Mouse (Mus musculus): Measurements from ENCODE around the gene Fbxo6. TPM values are rescaled to one million over a fixed set of nuclear protein-coding genes. Genes with fewer than 3 reads are reported as not detected.

The Fbxo6 gene
- polyA plus RNA-seq, 1 experiment = 34.0 TPM

DNA sequence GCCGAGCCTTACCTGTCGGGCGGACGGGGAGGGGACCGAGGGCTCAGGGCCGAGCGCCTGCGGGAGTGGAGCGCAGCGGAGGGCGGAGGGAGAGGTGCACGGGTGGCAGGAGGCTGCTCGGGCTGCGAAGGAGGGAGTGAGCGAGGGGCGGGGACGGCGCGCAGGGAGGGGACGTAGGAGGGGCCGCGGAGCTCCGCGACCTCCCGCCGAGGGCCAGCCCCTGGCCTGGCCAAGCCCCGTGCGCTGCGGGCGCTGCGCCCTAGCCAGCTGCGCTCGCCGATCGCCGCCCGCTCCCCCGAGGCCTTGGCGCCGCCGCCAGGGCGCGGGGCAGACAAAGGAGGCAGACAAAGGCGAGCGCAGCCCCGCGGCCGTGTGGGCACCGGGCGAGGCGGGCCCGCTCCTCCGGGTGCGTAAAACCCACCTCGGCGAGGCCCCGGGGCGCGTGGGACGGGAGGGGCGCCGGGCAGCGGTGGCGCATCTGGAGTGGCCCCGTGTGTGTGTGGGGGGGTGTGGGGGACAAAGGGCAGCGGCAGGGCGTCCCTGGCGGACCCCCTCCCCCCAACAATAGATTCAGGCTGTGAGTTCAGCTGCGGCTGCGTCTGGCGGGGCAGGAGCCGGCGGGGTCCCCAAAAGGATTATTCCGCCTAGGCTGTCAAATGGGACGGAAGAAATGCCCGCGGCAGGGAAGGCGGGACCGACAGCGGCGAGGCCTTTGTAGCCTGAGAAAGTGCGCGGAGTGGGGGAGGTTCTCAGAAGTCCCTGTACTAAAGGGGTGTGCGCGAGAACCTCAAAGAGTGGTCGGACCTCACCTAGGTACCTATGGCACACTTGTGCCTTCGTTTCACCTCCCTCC lies 21.2 kb downstream of the Fbxo6 start, which contains the start of gene Draxin:
Draxin (minus strand) TSS at position 138 of the 853 bp plus-strand sequence.
- TF ChIP-seq POLR2A (IDR thresholded peaks at IDR 0.05; ENCODE audit: borderline replicate concordance, insufficient read depth, low read length) (no peak), CTCF (IDR thresholded peaks at IDR 0.05; ENCODE audit: borderline replicate concordance, insufficient read depth, low read depth, low read length) (no peak)
- H3K4me1 ChIP-seq (ENCODE audit: control insufficient read depth, insufficient read depth, low read length) = no peaks in the 10 kb centered on the region; the same call in 1 of the 2 replicates
- H3K27ac ChIP-seq (ENCODE audit: insufficient read depth, low read length) = no peak within 1 kb of the TSS
- WGBS = under 1% methylated on average over 62 of the region's 87 CpGs
- peak within 1 kb of the TSS; percentile 29 for H3K4me3 ChIP-seq (replicated peaks; ENCODE audit: insufficient read depth, low read depth, low read length)
- peak in 1 of 2 experiments; percentile 29 for DNase-seq
- H3K27me3 ChIP-seq (ENCODE audit: control insufficient read depth, insufficient read depth, low read length) = no peaks in the 10 kb centered on the region

DNA sequence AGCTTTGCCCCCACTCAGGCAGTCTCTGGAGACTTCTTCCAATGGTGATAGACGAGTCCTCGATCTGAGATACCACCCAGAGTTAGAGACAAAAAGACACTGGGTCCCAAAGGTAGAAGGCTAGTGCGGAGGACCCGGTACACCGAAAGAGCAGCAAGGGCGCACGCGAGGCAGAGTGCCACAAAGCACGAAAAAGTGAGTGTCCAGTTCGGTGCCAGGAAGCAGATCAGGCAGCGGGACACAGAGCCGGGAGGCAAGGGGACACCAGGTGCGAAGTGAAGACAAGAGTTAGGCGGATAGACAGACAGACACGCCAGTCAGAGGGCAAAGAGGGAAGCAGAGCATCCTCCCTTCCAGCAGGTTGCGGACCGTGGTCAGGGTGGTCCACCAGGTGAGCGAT lies 21.8 kb downstream of the Fbxo6 start, which contains the start of gene Mad2l2:
Mad2l2 (plus strand) TSS at position 252 of the 400 bp plus-strand sequence.
- H3K4me3 ChIP-seq (replicated peaks; ENCODE audit: insufficient read depth, low read depth, low read length) = peak within 1 kb of the TSS; percentile 29
- no peaks in the 10 kb centered on the region for H3K27me3 ChIP-seq (ENCODE audit: control insufficient read depth, insufficient read depth, low read length)
- H3K4me1 ChIP-seq (ENCODE audit: control insufficient read depth, insufficient read depth, low read length) = no peaks in the 10 kb centered on the region; the same call in 1 of the 2 replicates
- TF ChIP-seq CTCF (IDR thresholded peaks at IDR 0.05; ENCODE audit: borderline replicate concordance, insufficient read depth, low read depth, low read length) (no peak), POLR2A (IDR thresholded peaks at IDR 0.05; ENCODE audit: borderline replicate concordance, insufficient read depth, low read length) (no peak)
- H3K27ac ChIP-seq (ENCODE audit: insufficient read depth, low read length) = no peak within 1 kb of the TSS
- 9% methylated on average over 18 of the region's 18 CpGs for WGBS
- no peak for DNase-seq

DNA sequence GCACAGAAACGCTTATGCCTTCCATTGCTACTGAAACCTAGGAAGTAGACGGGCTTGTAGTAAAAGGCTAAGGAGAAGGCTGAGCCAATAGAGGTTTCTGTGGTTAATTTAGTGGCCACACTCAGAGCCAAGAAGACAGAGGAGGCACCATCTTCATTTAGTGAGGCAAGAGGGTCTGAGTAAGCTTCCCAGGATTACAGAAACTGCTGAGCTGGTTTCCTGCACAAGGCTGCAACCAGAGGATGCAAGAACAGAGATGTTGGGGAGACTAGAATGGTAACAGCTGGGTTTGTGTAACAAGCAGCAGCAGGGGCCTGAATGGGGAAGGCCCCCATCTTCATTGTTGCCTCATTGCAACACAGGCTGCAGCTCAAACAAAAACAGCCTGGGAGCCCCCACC lies 23.3 kb downstream of the Fbxo6 start:
- no peak overlapping the region for H3K4me3 ChIP-seq (replicated peaks; ENCODE audit: insufficient read depth, low read depth, low read length)
- 71% methylated on average over 2 of the region's 2 CpGs for WGBS
- no peaks in the 10 kb centered on the region; the same call in 1 of the 2 replicates for H3K4me1 ChIP-seq (ENCODE audit: control insufficient read depth, insufficient read depth, low read length)
- no peaks in the 10 kb centered on the region for H3K27me3 ChIP-seq (ENCODE audit: control insufficient read depth, insufficient read depth, low read length)
- TF ChIP-seq CTCF (IDR thresholded peaks at IDR 0.05; ENCODE audit: borderline replicate concordance, insufficient read depth, low read depth, low read length) (no peak), POLR2A (IDR thresholded peaks at IDR 0.05; ENCODE audit: borderline replicate concordance, insufficient read depth, low read length) (no peak)
- H3K27ac ChIP-seq (ENCODE audit: insufficient read depth, low read length) = no peak overlapping the region
- no peak for DNase-seq

DNA sequence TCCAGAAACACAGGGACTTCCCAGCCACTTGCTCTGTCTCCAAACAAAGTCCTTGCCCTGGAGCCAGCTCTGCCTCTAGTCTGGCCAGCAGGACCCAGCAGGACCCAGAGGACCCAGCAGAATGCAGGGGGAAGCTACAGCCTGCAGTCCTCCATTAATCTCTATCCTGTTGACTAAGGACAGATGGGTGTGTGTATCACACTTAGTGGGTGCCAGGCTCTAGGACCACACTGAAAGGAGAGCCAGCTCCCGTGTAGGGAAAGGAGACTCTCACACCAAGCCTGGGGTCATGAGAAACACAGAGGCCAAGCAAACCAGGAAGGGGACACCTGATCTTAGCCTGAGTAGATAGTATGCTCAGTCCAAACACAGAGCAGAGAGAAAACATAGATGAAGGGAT lies 23.7 kb downstream of the Fbxo6 start:
- H3K4me3 ChIP-seq (replicated peaks; ENCODE audit: insufficient read depth, low read depth, low read length) = no peak overlapping the region
- TF ChIP-seq POLR2A (IDR thresholded peaks at IDR 0.05; ENCODE audit: borderline replicate concordance, insufficient read depth, low read length) (no peak), CTCF (IDR thresholded peaks at IDR 0.05; ENCODE audit: borderline replicate concordance, insufficient read depth, low read depth, low read length) (no peak)
- DNase-seq = no peak
- no peak overlapping the region for H3K27ac ChIP-seq (ENCODE audit: insufficient read depth, low read length)
- H3K4me1 ChIP-seq (ENCODE audit: control insufficient read depth, insufficient read depth, low read length) = no peaks in the 10 kb centered on the region; the same call in 1 of the 2 replicates
- WGBS = 41% methylated on average over 1 of the region's 1 CpGs
- no peaks in the 10 kb centered on the region for H3K27me3 ChIP-seq (ENCODE audit: control insufficient read depth, insufficient read depth, low read length)

DNA sequence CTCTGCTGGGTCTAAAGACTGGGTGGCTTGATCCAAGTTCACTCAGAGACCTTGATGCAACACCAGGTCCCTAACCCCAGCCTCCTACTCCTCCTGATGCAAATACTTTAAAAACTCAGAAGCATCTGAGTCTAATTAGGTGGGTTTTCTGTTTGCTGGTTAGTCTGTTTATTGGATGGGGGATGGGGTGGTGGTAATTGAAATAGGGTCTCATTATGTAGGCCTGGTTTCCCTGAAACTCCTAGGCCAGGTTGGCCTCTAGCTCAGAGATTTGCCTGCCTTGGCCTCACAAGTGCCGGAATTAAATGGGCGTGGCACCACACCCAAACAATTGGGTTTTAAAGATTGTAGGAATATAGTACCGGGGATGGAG lies 29.3 kb downstream of the Fbxo6 start:
- Histone ChIP-seq H3K4me3 (replicated peaks; ENCODE audit: insufficient read depth, low read depth, low read length) (no peak overlapping the region), H3K27me3 (ENCODE audit: control insufficient read depth, insufficient read depth, low read length) (no peaks in the 10 kb centered on the region), H3K27ac (ENCODE audit: insufficient read depth, low read length) (no peak overlapping the region), H3K4me1 (ENCODE audit: control insufficient read depth, insufficient read depth, low read length) (peaks cover 12% of the 10 kb centered on the region)
- TF ChIP-seq CTCF (IDR thresholded peaks at IDR 0.05; ENCODE audit: borderline replicate concordance, insufficient read depth, low read depth, low read length) (no peak), POLR2A (IDR thresholded peaks at IDR 0.05; ENCODE audit: borderline replicate concordance, insufficient read depth, low read length) (no peak)
- 92% methylated on average over 3 of the region's 3 CpGs for whole genome bisulfite sequencing
- no peak for DNase-seq

DNA sequence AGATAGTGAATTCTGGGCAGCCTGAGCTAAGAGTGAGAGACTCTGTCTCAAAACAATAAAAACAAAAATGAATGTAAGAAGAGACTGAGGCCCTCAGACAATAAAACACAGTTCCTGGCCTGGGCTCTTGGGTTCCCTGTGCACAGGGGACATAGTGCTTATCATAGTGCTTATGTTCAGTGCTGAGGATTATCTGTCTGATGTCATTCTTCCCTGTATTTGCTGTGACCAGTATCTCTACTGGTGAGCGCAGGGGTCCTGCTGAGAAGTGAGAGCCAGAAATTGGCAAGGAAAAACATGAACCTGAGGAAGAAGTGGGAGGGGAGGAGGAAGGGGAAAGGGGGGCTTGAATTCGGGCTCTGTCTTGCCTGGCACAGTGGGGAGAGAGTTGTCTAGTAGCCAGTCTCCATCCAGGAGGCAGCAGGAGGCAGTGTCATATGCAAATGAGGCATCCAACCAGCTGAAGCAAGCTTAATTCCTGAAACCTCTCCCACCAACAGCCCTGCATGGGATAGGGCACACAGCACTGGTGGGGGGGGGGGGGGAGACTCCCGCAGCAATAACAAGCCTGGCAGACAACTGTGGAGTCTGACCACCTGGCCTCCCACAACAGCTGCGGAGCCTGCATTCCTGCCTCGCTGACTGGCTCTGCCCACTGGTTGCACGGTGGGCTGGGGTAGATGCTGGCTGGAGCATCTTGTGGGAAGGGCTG lies 29.8 kb downstream of the Fbxo6 start:
- Histone ChIP-seq H3K4me1 (ENCODE audit: control insufficient read depth, insufficient read depth, low read length) (peaks cover 12% of the 10 kb centered on the region), H3K27me3 (ENCODE audit: control insufficient read depth, insufficient read depth, low read length) (no peaks in the 10 kb centered on the region), H3K27ac (ENCODE audit: insufficient read depth, low read length) (no peak overlapping the region), H3K4me3 (replicated peaks; ENCODE audit: insufficient read depth, low read depth, low read length) (no peak overlapping the region)
- TF ChIP-seq CTCF (IDR thresholded peaks at IDR 0.05; ENCODE audit: borderline replicate concordance, insufficient read depth, low read depth, low read length) (no peak), POLR2A (IDR thresholded peaks at IDR 0.05; ENCODE audit: borderline replicate concordance, insufficient read depth, low read length) (no peak)
- no peak for DNase-seq
- 22% methylated on average over 6 of the region's 6 CpGs for WGBS

DNA sequence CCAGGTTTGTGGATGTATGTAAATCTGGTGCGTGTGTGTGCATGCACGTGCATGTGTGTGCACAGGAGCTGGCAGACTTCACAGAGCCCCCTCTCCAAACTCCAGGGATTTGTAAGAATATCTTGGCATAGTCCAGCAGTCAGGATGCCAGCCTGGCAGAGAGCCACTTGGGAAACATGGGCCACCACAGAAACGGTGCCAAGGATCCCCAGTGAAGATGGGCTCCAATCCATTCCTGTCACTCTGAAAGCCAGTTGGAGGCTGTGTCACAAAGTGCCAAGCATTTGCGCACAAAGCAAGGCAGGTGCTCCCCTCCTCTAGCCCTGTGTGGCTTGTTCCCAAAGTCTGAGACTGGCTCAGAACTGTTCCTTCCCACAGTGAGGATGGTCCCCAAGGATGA lies 30.6 kb downstream of the Fbxo6 start:
- no peaks in the 10 kb centered on the region for H3K27me3 ChIP-seq (ENCODE audit: control insufficient read depth, insufficient read depth, low read length)
- DNase-seq = peak; percentile 56 to 72
- peaks cover 12% of the 10 kb centered on the region for H3K4me1 ChIP-seq (ENCODE audit: control insufficient read depth, insufficient read depth, low read length)
- no peak for TF ChIP-seq POLR2A (IDR thresholded peaks at IDR 0.05; ENCODE audit: borderline replicate concordance, insufficient read depth, low read length)
- no peak for TF ChIP-seq CTCF (IDR thresholded peaks at IDR 0.05; ENCODE audit: borderline replicate concordance, insufficient read depth, low read depth, low read length)
- H3K4me3 ChIP-seq (replicated peaks; ENCODE audit: insufficient read depth, low read depth, low read length) = no peak overlapping the region
- 17% methylated on average over 4 of the region's 4 CpGs for WGBS
- no peak overlapping the region for H3K27ac ChIP-seq (ENCODE audit: insufficient read depth, low read length)
